ENCODE assay signal across 8 mouse cellular contexts in the genomic region with DNA sequence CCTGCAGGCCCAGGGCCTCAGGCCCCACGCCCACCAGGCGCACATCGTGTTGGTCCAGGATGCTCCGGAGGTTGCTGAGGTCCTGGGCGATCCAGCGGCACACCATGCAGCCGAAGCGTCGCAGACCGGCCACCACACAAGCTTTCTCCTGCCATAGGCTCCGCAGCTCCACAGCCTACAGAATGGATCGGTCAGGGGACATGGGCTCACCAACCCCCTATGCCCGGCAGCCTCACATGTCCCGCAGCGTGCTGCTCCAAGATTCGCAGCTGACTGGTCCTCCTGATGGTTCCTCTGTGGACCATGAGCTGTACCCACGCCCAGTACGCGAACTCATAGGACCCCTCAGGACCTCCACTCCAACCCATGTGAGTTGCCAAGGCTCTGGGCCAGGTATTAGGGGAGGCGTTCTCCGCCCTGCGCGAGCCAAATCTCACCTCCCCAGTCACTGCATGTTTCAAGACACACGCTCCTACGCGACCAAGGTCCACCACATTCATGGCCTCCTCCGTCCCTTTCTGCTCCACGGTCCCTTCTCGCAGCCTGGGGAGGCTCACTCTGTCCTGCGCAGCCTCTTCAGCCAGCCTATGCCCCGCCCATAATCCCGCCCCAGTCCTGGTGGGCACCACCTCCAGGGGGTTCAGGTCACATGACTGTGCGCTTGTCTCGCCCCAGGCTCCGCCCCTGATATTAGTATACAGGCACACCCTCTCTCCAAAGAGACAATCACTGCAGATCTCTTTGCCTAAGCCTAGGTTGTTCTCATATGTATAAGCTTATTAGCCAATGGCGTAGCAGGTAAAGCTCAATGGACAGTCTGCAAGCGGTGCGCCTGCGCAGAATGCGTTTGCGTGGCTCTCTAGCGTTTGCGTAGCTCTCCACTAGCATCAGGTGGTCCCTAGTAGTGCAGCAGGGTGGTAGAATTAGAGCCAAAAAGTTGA. TPM values are rescaled to one million over a fixed set of nuclear protein-coding genes. Genes with fewer than 3 reads are reported as not detected.
DNase-seq lines count a peak whose midpoint lies in the region; ATAC-seq lines count a peak whose summit lies in the region.

A gene (minus strand): TSS at position 630 of the 941 bp plus-strand sequence.

- peak within 1 kb of the TSS; percentile 85 for H3K4me2 ChIP-seq in hindbrain, embryonic 15.5 days

- H3K9ac ChIP-seq in hindbrain, embryonic 15.5 days, result peak within 1 kb of the TSS; percentile 61

- peak within 1 kb of the TSS; percentile 67 for H3K27ac ChIP-seq in hindbrain, embryonic 15.5 days (replicated peaks)

- DNase-seq in adrenal gland, adult (ENCODE audit: inconsistent age in 2 of 2, low spot score in 1 of 2), result peak; percentile 89 to 94
- DNase-seq in gastrocnemius, adult 18-20 months (ENCODE audit: low spot score), result peak; percentile 77
- peak; percentile 66 to 69 for DNase-seq in left cerebral cortex, adult 18-20 months (ENCODE audit: low spot score in 2 of 2)
- DNase-seq in lung, postnatal 4 days, result peak; percentile 83 to 86
- peak; percentile 73 to 78 for DNase-seq in right cerebral cortex, adult 2 months (ENCODE audit: low spot score in 2 of 2)
- DNase-seq in yolk sac, embryonic 10.5 days (ENCODE audit: low spot score), result peak; percentile 92

- peak; percentile 96 for ATAC-seq in common myeloid progenitor, adult 5-6 weeks (replicated peaks; ENCODE audit: low read depth, poor library complexity, severe bottlenecking)
- peak; percentile 98 for ATAC-seq in hindbrain, embryonic 15.5 days (ENCODE audit: low FRiP score, low read depth)

- peaks cover 20% of the 10 kb centered on the region for H3K4me1 ChIP-seq in hindbrain, embryonic 15.5 days (replicated peaks)

- peak within 1 kb of the TSS; percentile 51 for H3K4me3 ChIP-seq in hindbrain, embryonic 15.5 days

- H3K27me3 ChIP-seq in hindbrain, embryonic 15.5 days, result no peaks in the 10 kb centered on the region

- no peaks in the 10 kb centered on the region for H3K9me3 ChIP-seq in hindbrain, embryonic 15.5 days

- no peaks in the 10 kb centered on the region for H3K36me3 ChIP-seq in hindbrain, embryonic 15.5 days

- WGBS in hindbrain, embryonic 15.5 days, result under 1% methylated on average over 43 of the region's 43 CpGs

RNA-seq across cellular contexts. Expression of the gene that starts here (rescaled TPM):
- 0.87 TPM in 1 of 2 replicates, not detected in the other for total RNA-seq in common myeloid progenitor, adult 5-6 weeks (2017)
- total RNA-seq in gastrocnemius, adult 18-20 months (2021), result 10 to 100 TPM; 69.5 to 73.0 TPM
- polyA plus RNA-seq in hindbrain, embryonic 15.5 days (2015; fragmentation: Nextera tagmentation; extraction: Ambion mirVana), result 64.2 and 67.1 TPM in 2 replicates
- 10 to 100 TPM; 67.7 to 70.2 TPM for total RNA-seq in left cerebral cortex, adult 18-20 months (2021)

Comparison
In these comparisons a context has a peak if more than half of its experiments do, and no peak if none do; other contexts are left out.
1. Peak in every context shown above with its lines: DNase-seq, ATAC-seq, H3K4me3 ChIP-seq and H3K27ac ChIP-seq.
2. RNA of the gene that starts here (total RNA-seq): 69.5 to 73.0 TPM in gastrocnemius, adult 18-20 months and 67.7 to 70.2 TPM in left cerebral cortex, adult 18-20 months; 0.87 TPM in common myeloid progenitor, adult 5-6 weeks; every median in the first group is over 10 times any median in the second.
3. Peak in ATAC-seq in common myeloid progenitor, adult 5-6 weeks; RNA of the gene not detected or under 1 TPM.